Mouse (Mus musculus): Measurements from ENCODE around the gene Gm26897. TPM values are rescaled to one million over a fixed set of nuclear protein-coding genes. Genes with fewer than 3 reads are reported as not detected.

The Gm26897 gene
- polyA plus RNA-seq, 1 experiment from 2014 or later = not detected

DNA sequence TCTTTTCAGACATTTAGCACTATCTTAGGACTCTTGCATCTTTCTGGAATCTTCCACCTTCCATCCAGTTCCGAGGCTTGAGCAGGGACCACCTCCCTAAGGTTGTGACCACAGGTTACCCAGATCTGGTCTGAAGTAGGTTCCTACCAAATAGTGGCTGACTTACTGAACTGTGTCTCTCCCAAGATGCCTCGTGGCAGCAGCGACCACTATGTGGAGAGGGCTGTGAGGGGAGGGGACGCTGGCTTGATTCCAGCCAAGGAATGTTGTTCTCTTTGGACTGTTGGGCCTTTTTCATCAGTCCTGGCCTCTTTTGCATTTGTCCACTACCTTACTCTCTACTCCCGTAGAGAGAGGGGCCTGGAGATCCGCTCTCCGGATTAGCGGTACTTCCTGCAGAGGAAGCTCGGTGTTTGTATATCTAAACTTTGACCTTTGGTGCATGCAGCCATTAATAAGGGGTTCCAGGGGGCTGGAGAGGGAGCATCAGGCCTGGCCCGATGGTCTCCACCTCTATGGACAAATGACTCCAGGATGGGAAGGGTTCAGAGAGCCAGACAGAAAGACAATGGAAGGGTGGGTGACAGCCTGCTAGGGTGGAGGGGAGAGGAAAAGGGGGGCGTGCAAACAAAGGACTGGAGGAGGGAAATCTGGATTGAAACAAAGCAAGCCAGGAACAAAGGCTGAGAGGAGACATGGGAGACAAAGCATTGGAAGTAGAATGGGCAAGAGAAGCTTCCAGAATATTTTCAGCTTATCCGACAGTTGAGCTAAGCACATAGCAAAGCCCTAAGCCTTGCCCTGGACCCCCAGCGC is 39.1 kb downstream of the Gm26897 start:
- in situ Hi-C loops (cut with MboI; ENCODE audit: low pct_unique_long_range_greater_than_20kb) = no loop called here

DNA sequence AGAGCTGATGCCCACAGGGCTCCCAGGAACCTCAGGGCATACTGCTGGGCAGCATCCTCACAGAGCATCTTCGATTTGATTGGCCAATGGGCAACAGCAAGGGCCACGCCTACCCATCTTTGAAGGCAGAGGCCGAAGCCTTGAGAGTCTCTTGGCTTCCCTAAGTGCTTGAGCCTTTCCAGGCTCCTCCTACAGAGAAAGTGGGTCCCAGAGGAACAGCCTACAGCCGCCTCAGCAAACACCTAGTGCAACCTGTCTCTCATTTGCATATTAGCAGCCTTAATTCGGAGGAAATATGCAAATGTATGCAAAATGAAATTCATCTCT is 39.6 kb downstream of the Gm26897 start:
- no peak for DNase-seq (ENCODE audit: low read depth, low spot score)
- POLR2A ChIA-PET = no interaction called here

More for the DNA sequence above, 39.1 kb downstream of the Gm26897 start:
- CTCF ChIA-PET = no interaction called here
- DNase-seq (ENCODE audit: low read depth, low spot score) = no peak
- H3K27me3 ChIP-seq = no peaks in the 10 kb centered on the region
- POLR2A ChIA-PET = no interaction called here
- TF ChIP-seq CTCF (IDR thresholded peaks at IDR 0.05) = no peak
- ATAC-seq = no peak

DNA sequence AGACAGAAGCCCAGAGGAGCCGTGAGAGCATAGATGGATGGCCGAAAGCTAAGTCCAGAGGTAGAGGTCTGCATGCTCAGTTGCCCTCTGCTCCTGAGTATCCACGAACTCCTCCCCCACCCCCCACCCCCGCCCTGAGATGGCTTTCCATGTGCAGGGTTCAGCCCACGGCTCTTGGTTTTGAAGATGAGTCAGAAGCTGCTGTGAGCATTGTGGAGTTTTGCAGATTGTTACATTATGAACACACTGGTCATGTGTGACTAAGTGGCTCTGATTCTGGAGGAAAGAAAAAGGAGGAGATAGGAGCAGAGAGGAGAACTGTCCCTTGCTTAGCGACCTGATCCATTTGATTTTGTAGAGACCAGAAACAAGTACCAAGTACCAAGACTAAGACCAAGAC is 42.5 kb downstream of the Gm26897 start:
- no peak for TF ChIP-seq CTCF (IDR thresholded peaks at IDR 0.05)
- ATAC-seq = no peak
- in situ Hi-C loops (cut with MboI; ENCODE audit: low pct_unique_long_range_greater_than_20kb) = no loop called here
- no peak for DNase-seq (ENCODE audit: low read depth, low spot score)
- ChIA-PET CTCF (interaction anchor here (1.7 kb wide), 1 partner anchor 16 kb away, joined by 6 read pairs; no protein-coding TSS in a partner anchor), POLR2A (interaction anchor here (0.6 kb wide), 1 partner anchor 142 kb away, joined by 7 read pairs; no protein-coding TSS in a partner anchor)
- no peaks in the 10 kb centered on the region for H3K27me3 ChIP-seq

More for the DNA sequence above, 39.6 kb downstream of the Gm26897 start:
- CTCF ChIA-PET = no interaction called here
- in situ Hi-C loops (cut with MboI; ENCODE audit: low pct_unique_long_range_greater_than_20kb) = no loop called here
- no peak for ATAC-seq
- H3K27me3 ChIP-seq = no peaks in the 10 kb centered on the region
- TF ChIP-seq CTCF (IDR thresholded peaks at IDR 0.05) = no peak

DNA sequence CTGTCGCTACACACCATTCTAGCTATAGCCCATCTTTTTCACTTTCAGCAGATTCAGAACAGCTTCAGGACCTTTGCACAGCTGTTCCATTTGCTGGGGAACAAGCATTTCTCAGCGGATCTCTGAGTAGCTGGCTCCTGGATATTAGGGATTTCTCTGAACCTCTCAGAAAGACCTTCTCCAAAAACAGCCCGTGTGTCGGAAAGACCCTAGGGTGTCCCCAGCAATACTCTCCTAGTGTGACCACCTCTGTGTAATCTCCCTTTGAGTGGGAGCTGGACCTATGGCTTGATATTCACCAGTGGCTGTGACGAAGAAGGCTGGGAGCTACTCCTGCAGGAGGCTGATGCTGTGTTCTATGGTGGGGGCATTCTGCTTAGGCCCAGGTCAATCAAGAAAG is 44.4 kb downstream of the Gm26897 start:
- no peaks in the 10 kb centered on the region for H3K27me3 ChIP-seq
- ATAC-seq = no peak
- in situ Hi-C loops (cut with MboI; ENCODE audit: low pct_unique_long_range_greater_than_20kb) = no loop called here
- POLR2A ChIA-PET = no interaction called here
- no peak for DNase-seq (ENCODE audit: low read depth, low spot score)
- no peak for TF ChIP-seq CTCF (IDR thresholded peaks at IDR 0.05)
- CTCF ChIA-PET = interaction anchor here (1.4 kb wide), 1 partner anchor 13 kb away, joined by 3 read pairs; no protein-coding TSS in a partner anchor

DNA sequence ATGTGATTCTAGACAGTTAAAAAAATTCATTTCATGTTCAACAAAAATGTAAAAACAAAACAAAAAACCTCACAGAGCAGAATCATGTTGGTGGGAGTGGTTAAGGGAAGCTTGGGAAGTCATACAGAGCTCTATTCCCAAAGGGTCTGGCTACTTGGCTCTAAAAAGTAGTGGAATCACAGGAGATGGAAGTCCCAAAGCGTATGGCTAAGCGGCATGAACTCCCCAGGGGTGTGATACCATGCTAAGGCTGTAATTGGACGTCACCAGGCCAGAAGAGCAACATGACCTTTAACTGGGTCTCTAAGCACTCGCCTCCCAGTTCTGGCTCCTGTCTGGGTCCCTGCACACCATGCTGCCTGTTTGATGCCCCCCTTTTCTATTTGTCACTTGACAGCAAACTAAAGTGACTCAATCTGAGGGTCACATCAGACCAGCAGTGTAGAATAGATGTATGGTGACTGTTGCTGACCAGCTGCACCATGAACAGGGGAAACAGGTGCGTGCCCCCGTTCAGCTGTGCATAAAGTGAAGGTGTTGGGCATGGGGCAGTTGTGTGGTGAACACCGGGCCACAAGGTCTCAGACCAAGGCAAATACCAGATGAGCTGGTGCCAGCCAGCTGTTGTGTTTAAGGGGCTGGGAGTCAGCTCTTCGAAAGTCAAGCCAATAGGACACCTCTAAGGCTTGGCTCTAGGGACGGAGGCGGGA is 46.2 kb downstream of the Gm26897 start:
- DNase-seq (ENCODE audit: low read depth, low spot score) (no peak), ATAC-seq (no peak)
- no peak for TF ChIP-seq CTCF (IDR thresholded peaks at IDR 0.05)
- H3K27me3 ChIP-seq = no peaks in the 10 kb centered on the region
- in situ Hi-C loops (cut with MboI; ENCODE audit: low pct_unique_long_range_greater_than_20kb) = no loop called here
- POLR2A ChIA-PET = no interaction called here
- CTCF ChIA-PET = no interaction called here

Data from Patski (cell line).